Mouse (Mus musculus) gastrocnemius, postnatal 25 days (tissue): ENCODE measurements at regions not wholly inside any gene's neighbourhood (a gene's known extent, or its start where the extent isn't known, plus 50 kb on each side); places are given as distances from the start of the nearest gene placed in this dataset.
"Not testable (repeated sequence)": the region's sequence is repeated elsewhere in the genome, so short reads cannot be mapped to it uniquely, and the experiment has no call there.

ENCODE experiments used
- DNase-seq: peaks from one replicate; pipeline ENCODE4 v3.0.0; 2022

DNA sequence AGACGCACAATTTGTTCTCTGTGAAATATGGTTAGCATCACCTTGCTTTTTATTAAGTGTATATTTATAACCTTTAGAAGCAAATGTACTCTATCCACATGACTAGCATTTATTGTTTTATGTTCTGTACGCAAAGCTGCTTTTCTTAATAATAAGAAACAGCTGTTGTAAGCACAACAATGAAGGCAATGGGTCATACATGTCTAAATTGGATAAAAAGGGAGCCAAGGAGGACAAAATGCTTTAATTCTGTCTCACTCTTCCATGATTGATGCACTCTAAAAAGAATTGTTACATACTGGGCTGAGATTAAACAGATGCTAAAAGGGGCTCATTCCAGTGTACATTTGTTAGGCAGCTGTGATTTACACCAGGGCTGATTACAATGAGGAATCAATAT lies 232.7 kb upstream of the Gm21293 start:
- no peak for DNase-seq

DNA sequence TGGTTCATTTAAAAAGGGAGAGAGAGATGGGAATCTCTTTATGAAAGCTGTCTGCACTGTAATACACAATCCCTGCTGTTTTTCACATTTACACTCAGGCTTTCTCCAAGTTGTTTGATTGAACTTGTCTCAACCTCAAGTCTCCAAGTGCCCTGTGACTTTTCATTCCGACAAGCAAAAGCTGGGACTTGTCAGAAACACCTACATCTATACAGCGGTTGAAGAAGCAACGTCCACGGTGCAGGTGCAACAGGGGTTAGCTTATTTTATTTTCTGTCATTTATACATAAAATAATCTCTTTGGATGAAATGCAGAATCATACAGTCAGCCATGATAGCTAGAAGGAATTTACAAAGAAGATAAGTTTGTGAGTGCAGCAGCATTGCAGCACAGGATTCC lies 184.6 kb upstream of the Gm21293 start:
- no peak for DNase-seq

DNA sequence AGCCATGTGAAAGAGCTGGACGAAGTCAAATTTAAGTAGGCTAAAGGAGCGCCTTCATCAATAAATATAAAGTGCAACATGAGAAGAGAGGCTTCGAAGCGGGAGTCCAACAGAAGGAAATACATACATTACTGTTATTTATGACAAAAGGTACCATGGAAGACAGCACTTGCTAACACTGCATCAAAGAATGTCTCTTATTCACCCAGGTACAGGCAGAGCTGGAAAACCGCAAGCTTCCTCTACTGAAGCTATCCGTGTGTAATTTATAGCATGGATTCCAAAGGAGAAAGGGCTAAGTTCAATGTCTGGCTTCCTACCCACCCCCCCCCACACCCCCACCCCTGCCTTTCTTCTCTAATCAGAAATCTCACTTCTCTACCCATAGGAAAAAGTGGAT lies 166.7 kb upstream of the Gm21293 start:
- no peak for DNase-seq

DNA sequence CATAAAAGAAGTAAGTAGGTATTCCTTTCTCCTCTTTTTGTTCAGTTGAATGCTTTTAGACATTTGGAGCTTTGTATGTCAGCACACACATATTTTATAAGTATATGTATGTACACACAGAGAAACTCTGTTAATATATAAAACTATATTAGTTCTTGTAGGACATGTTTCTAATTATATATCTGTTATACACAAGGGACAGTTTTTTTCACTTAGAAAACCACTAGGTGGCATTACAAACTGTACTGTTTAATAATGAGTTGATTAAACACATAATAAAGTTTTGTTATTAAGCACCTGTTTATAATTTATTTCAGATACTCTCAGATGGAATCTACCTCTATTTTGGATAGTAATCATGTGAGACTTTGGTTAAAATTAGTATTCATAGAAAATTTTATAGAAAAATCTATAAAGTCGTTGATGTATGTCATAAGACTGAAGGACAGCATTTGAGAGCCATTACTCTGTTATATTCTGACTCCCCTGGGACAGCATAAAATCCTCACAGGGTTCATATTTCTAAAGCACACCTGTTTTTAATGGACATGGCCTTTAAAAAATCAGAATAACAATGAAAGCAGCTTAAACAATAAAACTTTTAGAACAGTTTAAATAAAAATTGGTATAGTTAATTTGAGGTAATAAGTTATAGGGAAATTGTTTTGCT lies 158.4 kb upstream of the Gm21293 start:
- no peak for DNase-seq

DNA sequence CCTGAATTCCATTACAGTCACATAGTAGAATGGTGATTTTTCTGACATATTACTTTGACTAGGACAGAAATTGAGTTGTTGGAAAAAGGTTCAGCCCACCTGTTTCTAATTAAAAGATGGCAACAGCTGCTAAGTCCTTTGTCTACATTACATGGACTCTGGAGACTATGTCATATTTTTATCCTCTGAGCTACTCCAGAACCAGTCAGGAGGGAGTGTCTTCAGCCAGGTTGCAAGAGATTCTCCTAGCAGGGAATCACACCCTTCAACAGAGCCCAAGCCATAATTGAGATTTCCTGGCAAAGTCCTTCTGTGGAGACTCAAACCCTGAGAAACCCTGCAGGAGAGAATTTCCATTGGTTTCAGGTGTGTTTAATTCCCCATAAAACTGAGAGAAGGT lies 123.2 kb upstream of the Gm21293 start:
- no peak for DNase-seq

DNA sequence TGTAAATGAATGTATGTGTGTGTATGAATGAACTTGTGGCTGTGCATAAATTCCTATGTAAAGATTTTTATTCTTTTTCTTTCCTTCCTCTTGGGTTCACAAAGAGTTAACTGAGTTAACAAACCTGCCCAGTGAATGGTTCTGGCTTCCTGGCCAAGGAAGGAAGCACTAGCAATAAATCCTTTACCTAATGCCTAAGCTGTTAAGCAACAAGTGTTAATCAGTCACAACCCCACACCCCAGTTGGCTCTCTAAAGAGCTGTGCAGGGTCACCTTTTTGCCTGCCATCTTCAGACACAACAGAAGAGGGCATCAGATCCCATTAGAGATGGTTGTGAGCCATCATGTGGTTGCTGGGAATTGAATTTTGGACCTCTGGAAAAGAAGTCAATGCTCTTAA lies 121.2 kb upstream of the Gm21293 start:
- no peak for DNase-seq

DNA sequence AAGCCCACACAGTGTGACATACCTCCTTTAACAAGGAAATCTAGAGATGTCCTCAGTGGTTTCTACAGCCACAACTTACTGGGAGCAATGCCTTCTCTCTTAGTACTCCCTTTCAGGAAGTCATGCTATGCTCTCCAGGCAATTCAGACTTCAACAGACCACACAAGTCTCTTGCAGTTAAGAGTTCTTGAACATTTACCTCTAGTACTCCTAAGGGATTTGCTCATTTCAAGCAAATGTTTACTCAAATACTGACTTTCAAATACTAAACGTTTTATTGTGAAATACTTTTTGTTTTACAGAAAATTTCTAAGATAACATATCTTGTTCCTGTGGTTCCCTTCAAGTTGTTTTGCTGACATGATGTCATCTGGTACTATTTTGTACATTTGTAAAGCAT lies 114.6 kb upstream of the Gm21293 start:
- no peak for DNase-seq

DNA sequence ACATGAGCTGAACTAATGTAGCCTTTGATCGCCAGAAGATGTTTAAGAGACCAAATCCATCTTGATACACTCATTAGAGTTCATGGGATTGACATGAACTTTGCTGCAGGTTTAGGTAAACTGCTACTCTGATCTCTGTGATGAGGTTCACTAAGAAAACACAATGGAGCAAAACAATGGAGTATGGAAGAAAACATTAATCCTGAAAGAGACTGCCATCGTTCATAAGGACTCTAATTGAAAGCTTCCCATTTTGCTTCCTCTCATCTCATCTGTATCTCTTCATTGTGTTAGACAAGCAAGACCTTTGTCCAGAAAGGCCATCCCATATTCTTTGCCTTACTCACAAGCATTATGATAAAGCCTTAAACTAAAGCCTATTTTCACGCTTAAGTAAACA lies 110.0 kb upstream of the Gm21293 start:
- no peak for DNase-seq

DNA sequence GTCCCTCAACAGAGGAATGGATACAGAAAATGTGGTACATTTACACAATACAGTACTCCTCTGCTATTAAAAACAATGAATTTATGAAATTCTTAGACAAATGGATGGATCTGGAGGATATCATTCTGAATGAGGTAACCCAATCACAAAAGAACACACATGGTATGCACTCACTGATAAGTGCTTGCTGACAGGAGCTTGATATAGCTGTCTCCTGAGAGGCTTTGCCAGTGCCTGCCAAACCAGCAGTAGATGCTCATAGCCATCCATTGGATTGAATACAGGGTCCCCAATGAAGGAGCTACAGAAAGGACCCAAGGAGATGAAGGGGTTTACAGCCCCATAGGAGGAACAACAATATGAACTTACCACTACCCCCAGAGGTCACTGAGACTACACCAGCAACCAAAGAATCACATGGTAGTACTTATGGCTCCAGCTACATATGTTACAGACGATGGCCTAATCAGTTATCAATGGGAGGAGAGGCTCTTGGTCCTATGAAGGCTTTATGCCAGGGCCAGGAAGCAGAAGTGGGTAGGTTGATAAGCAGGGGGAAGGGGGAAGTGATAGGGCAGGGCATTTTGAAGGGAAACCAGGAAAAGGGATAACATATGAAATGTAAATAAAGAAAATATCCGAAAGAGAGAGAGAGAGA lies 100.9 kb upstream of the Gm21293 start:
- DNase-seq, result not testable (repeated sequence)

DNA sequence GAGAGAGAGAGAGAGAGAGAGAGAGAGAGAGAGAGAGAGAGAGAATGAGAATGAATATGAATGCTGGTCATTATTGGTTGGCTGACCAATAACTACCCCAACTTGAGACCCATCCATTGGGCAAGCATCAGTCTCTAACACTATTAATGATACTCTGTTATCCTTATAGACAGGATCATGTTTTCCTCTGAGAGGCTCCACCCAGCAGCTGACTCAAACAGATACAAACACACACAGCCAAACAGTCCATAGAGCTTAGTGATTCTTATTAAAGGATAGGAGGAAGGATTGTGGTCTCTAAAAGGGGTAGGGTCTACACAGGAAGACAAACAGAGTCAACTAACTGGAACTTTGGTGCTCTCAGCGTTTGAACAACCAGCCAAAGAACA lies 100.4 kb upstream of the Gm21293 start:
- no peak for DNase-seq

DNA sequence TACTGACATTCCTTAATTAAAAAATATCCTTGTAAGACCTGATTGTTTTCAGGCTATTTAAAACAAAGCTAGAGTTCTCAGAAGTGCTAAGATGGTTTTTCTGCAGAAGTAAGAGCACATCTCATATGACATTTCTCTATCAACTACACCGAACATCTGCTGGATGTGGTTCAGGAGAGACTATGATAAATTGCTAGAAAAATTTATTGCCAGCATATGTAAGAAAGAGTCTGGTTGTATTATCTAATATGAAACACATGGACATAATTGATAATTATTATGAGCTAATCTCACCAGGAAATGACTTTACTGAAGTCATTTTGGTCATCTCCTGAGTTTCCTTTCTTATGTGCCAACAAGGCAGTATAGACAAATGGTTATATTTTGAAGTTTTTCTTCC lies 99.2 kb upstream of the Gm21293 start:
- no peak for DNase-seq
